Mouse (Mus musculus) heart, embryonic 14.5 days (tissue): Measurements from ENCODE around the gene Dlx4. TPM values are rescaled to one million over a fixed set of nuclear protein-coding genes. Genes with fewer than 3 reads are reported as not detected.

ENCODE experiments used
- ATAC-seq: fragments of 200-750 bp; cut with Nextera tagmentation; 2 replicates; pipeline ENCODE4 v1.8.0; 2017; ENCODE audit warnings: low read depth, moderate TSS enrichment; ENCODE audit not compliant: insufficient number of reproducible peaks, insufficient read depth, low FRiP score
- H3K27ac ChIP-seq, 2 experiments: fragments of 200-500 bp in 1 of 2; fragments of 300-500 bp in 1 of 2; sonication (generic) in 1 of 2; replicated peaks in 1 of 2; 2 replicates each; pipeline ENCODE4 v1.5.1; 2012 to 2014; ENCODE audit warnings: low read depth in 2 of 2, low read length in 2 of 2, control low read depth in 1 of 2, mild to moderate bottlenecking in 1 of 2, mixed read lengths in 1 of 2; ENCODE audit not compliant: control insufficient read depth in 1 of 2, insufficient read depth in 1 of 2
- H3K27me3 ChIP-seq: fragments of 300-500 bp; sonication (generic); 2 replicates; pipeline ENCODE4 v1.6.1; 2014; ENCODE audit warnings: mild to moderate bottlenecking, low read length, control low read depth; ENCODE audit not compliant: control insufficient read depth, insufficient read depth
- H3K36me3 ChIP-seq: fragments of 300-500 bp; sonication (generic); 2 replicates; pipeline ENCODE4 v1.6.1; 2014; ENCODE audit warnings: mild to moderate bottlenecking, control low read depth, low read length, mixed read lengths; ENCODE audit not compliant: control insufficient read depth, insufficient read depth
- H3K4me1 ChIP-seq, 2 experiments: fragments of 200-500 bp in 1 of 2; fragments of 300-500 bp in 1 of 2; sonication (generic) in 1 of 2; 2 replicates each; pipeline ENCODE4 v1.6.1; 2012 to 2014; ENCODE audit warnings: low read length in 2 of 2, control low read depth in 1 of 2, mixed read lengths in 1 of 2; ENCODE audit not compliant: control insufficient read depth in 2 of 2, insufficient read depth in 2 of 2
- H3K4me2 ChIP-seq: fragments of 300-500 bp; sonication (generic); 2 replicates; pipeline ENCODE4 v1.6.1; 2014; ENCODE audit warnings: mild to moderate bottlenecking, low read length
- H3K4me3 ChIP-seq, 2 experiments: fragments of 200-500 bp in 1 of 2; fragments of 300-500 bp in 1 of 2; sonication (generic) in 1 of 2; 2 replicates each; pipeline ENCODE4 v1.5.1; 2012 to 2014; ENCODE audit warnings: low read length in 2 of 2, mild to moderate bottlenecking in 2 of 2, control low read depth in 1 of 2, low read depth in 1 of 2, moderate library complexity in 1 of 2; ENCODE audit not compliant: control insufficient read depth in 1 of 2, insufficient read depth in 1 of 2
- H3K9ac ChIP-seq: fragments of 300-500 bp; sonication (generic); 2 replicates; pipeline ENCODE4 v1.6.1; 2014; ENCODE audit warnings: mild to moderate bottlenecking, low read length
- H3K9me3 ChIP-seq: fragments of 300-500 bp; sonication (generic); 2 replicates; pipeline ENCODE4 v1.6.1; 2016; ENCODE audit warnings: low read length, control low read depth; ENCODE audit not compliant: control insufficient read depth
- WGBS: fragments of 180-500 bp; shearing (Covaris S2); extraction: QIAGEN DNeasy Blood & Tissue Kit; methylation state at CpG from one replicate; pipeline ENCODE4 v1.1.7; 2014; 5-methylcytosine and 5-hydroxymethylcytosine counted together
- polyA plus RNA-seq: library from polyadenylated mRNA; unstranded; fragments of >200 nt; fragmentation: Nextera tagmentation; extraction: Ambion mirVana; gene quantifications from 2 replicates; pipeline ENCODE4 v1.2.1, GENCODE M21; 2014

Dlx4 gene
- polyA plus RNA-seq, 1 experiment from 2014 or later, result not detected

GRCm38 (mm10) chr11:95150269-95151049 lies 4.4 kb upstream of the Dlx4 start:
- WGBS, result 3% methylated on average over 33 of the region's 33 CpGs
- Histone ChIP-seq H3K9me3 (peaks cover 3% of the 10 kb centered on the region; the same call in 1 of the 2 replicates), H3K27ac (no peak overlapping the region), H3K27me3 (peaks cover 85% of the 10 kb centered on the region), H3K9ac (no peak overlapping the region), H3K4me1 (peaks cover 2 to 14% of the 10 kb centered on the region in 2 experiments; a peak in 3 of 4 replicates), H3K4me2 (peak overlapping the region; percentile 38), H3K36me3 (no peaks in the 10 kb centered on the region), H3K4me3 (peak overlapping the region in 1 of 2 experiments; percentile 5; a peak in 1 of 4 replicates)
- ATAC-seq, result 0 out of 2 replicates have a peak, but pooled peaks have one; percentile 32

DNA sequence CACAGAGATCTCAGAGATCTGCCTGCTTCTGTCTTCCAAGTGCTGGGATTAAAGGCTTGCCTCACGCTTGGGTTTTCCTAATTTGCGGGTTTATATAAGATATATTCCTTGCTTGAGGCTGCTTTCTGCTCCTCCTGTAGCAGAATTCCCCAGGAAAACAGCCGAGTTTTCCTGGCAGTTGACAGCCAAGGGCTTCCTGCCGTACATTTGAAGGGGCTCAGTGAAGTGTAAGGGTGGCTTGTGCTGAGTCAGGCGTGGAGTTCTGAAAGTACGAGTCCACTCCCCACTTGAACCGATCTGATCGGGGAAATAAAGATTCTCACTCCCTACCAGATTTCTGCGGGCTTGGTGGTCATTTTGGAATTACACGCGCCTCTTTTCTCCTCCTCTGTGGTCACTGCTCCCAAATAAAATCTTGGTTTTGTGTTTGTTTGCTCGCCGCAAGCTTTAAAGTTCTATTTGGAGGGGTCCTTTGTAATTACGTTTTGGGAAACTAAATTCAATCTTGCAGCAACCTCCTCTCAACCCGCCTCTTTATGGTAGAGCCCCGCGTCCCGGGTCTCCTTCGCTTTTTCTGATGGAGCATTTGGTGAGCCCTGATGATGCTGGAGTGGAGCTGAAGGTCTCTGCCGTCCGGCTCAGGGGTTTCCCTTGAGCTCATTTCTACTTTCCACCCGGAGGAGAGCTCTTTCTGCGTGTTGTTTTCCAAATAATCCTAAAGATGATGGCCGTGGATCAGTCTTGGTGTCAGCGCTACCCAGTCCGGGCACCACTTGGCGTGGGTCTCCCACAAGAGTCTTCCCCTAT lies 3.6 kb upstream of the Dlx4 start:
- H3K27me3 ChIP-seq, result peaks cover 93% of the 10 kb centered on the region
- H3K4me3 ChIP-seq, result no peak overlapping the region
- H3K36me3 ChIP-seq, result no peaks in the 10 kb centered on the region
- peaks cover 6 to 20% of the 10 kb centered on the region in 2 experiments; a peak in 3 of 4 replicates for H3K4me1 ChIP-seq
- no peak overlapping the region for H3K27ac ChIP-seq
- peaks cover 3% of the 10 kb centered on the region; the same call in 1 of the 2 replicates for H3K9me3 ChIP-seq
- H3K9ac ChIP-seq, result no peak overlapping the region
- ATAC-seq, result no peak
- no peak overlapping the region for H3K4me2 ChIP-seq
- WGBS, result 3% methylated on average over 27 of the region's 27 CpGs

GRCm38 (mm10) chr11:95148754-95149153 lies 2.7 kb upstream of the Dlx4 start:
- H3K27me3 ChIP-seq, result peaks cover 94% of the 10 kb centered on the region
- no peak overlapping the region for H3K4me2 ChIP-seq
- no peak overlapping the region for H3K27ac ChIP-seq
- H3K36me3 ChIP-seq, result no peaks in the 10 kb centered on the region
- H3K9me3 ChIP-seq, result no peaks in the 10 kb centered on the region
- ATAC-seq, result no peak
- no peak overlapping the region for H3K4me3 ChIP-seq
- no peak overlapping the region for H3K9ac ChIP-seq
- peaks cover 6 to 20% of the 10 kb centered on the region in 2 experiments; a peak in 3 of 4 replicates for H3K4me1 ChIP-seq
- 1% methylated on average over 9 of the region's 9 CpGs for WGBS

DNA sequence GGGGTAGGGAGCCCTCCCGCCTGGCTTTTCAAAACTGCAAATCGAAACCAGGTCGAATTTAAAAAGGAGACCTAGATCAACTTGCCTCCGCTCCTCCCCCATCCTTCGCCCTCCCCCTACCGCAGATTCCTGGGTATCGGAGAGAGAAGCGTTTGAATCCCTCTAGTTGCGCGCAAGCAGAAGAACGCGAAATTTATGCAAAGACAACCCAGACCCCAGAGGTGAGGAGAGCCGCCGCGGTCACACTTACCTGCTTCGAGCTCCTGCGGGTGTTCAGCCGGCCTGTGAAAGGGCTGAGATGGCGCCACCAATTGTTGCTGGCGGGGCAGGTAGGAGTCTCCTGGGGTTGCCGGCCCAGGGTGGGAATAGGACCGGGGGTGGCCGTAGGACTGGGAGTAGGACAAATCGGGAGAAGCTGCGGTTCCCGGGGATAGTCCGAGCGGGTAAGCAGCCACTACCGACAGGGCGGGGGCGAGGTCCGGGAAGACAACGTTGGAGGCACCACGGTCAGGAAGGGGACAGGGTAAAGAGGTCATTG lies 1.0 kb downstream of the Dlx4 start:
- Histone ChIP-seq H3K4me2 (peak overlapping the region; percentile 90), H3K36me3 (no peaks in the 10 kb centered on the region), H3K9ac (no peak overlapping the region), H3K27ac (no peak overlapping the region), H3K4me3 (peak overlapping the region; percentile 5 to 47), H3K4me1 (peaks cover 6 to 23% of the 10 kb centered on the region in 2 experiments; a peak in 3 of 4 replicates), H3K27me3 (peaks cover 96% of the 10 kb centered on the region), H3K9me3 (no peaks in the 10 kb centered on the region)
- ATAC-seq, result no peak
- WGBS, result under 1% methylated on average over 34 of the region's 34 CpGs

DNA sequence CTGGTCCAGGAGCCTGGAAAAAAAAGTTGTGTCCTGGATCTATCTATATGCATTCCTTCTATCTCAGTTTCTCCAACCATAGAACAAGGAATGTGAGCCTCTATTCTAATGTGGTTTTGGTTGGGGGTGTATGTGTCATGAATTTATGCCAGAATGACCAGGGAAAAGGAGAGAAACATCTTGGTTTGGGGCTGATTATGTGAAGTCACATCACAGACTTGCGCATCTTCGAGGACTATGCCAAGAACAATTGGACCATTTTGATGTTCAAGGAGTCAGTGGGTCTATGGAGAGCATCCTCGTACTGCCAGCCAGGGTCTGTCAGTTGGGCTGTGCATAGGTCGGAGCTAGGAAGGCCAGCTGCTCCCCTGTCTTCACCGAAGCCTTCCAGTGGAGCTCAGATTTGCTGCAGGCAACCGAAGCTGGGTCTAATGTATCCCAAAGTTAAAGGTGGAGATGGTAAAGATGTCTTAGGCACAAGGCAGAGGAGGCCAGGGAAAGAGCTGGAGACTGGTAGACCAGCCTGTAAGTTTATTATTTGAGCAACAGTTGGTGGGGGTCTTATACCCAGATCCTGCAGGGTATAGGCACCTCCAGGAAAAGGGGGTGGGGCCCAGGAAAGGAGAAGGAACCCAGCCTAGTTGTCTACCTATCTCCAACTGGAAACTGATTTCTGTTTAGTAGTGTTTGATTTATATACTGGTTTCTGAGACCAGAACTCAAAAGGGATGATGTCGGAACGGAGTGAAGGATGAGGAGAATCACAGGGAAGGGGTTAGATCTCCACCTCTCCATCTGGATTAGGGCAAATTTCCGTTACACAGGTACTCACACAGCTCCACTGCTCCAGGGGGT lies 1.7 kb downstream of the Dlx4 start:
- peaks cover 100% of the 10 kb centered on the region for H3K27me3 ChIP-seq
- ATAC-seq, result no peak

DNA sequence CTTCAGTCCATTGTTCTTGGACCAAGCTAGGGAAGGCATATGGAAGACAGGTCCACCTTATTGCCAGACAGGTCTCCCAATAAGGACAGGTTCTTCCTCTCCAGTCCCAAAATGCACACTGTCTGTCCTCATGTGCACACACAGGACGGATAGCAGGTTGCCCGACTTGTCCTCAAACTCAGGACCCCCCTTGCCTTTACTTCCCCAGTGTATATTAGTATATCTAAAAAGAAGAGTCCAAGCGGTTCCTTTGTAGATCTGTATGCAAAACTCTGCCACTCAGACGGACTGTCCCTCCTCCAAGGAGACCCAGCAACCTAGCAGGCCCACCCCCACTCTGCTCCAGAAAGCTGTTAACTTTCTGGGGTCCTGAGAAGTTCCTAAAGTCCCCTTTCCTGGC lies 2.4 kb downstream of the Dlx4 start:
- no peak overlapping the region for H3K4me2 ChIP-seq
- H3K4me3 ChIP-seq, result no peak overlapping the region
- peaks cover 100% of the 10 kb centered on the region for H3K27me3 ChIP-seq
- ATAC-seq, result no peak
- no peaks in the 10 kb centered on the region for H3K9me3 ChIP-seq
- no peaks in the 10 kb centered on the region for H3K36me3 ChIP-seq
- H3K9ac ChIP-seq, result no peak overlapping the region
- 8% methylated on average over 4 of the region's 4 CpGs for WGBS
- H3K27ac ChIP-seq, result no peak overlapping the region
- H3K4me1 ChIP-seq, result peaks cover 6 to 23% of the 10 kb centered on the region in 2 experiments; a peak in 3 of 4 replicates

More for the DNA sequence above, 1.7 kb downstream of the Dlx4 start:
- no peak overlapping the region for H3K27ac ChIP-seq
- H3K9ac ChIP-seq, result no peak overlapping the region
- H3K36me3 ChIP-seq, result no peaks in the 10 kb centered on the region
- H3K9me3 ChIP-seq, result no peaks in the 10 kb centered on the region
- H3K4me1 ChIP-seq, result peaks cover 6 to 23% of the 10 kb centered on the region in 2 experiments; a peak in 3 of 4 replicates
- peak overlapping the region; percentile 5 to 47; a peak in 1 of 4 replicates for H3K4me3 ChIP-seq
- peak overlapping the region; percentile 90 for H3K4me2 ChIP-seq
- 17% methylated on average over 9 of the region's 9 CpGs for WGBS
